Mouse (Mus musculus) stomach, postnatal 0 days (tissue): Measurements from ENCODE around the gene Mt1.

Experiments
- CTCF ChIP-seq: IDR thresholded peaks from 2 replicates; pipeline ENCODE4 v1.5.1; 2016; ENCODE audit warnings: antibody characterized with exemption, low read depth, mild to moderate bottlenecking, moderate library complexity
- EP300 ChIP-seq: optimal IDR thresholded peaks from 2 replicates; pipeline ENCODE3; 2016; ENCODE audit warnings: antibody characterized with exemption

DNA sequence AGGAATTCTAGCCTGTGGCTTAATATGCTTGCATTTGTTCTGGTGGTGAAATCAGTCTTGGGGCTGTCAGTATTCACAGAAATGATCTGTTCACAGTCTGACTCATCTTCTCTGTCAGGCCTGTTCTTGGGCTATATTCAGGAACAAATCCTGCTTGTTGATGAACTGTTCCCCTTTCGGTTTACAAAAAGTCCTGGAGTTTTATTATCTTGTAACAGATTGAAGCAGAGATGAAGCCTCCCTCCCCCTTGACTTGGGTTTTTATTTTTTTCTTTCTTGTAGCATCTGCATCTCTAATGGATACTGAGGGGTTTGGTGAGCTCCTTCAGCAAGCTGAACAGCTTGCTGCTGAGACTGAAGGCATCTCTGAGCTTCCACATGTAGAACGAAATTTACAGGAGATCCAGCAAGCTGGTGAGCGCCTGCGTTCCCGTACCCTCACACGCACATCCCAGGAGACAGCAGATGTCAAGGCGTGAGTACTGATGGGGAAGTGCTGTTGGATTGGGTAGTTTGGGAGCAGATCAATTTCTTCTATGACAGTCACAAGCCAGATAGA lies 48.6 kb downstream of the Mt1 start:
- TF ChIP-seq CTCF (no peak), EP300 (no peak)
